22 mouse cellular contexts compared by ENCODE assay signal in the genomic region with DNA sequence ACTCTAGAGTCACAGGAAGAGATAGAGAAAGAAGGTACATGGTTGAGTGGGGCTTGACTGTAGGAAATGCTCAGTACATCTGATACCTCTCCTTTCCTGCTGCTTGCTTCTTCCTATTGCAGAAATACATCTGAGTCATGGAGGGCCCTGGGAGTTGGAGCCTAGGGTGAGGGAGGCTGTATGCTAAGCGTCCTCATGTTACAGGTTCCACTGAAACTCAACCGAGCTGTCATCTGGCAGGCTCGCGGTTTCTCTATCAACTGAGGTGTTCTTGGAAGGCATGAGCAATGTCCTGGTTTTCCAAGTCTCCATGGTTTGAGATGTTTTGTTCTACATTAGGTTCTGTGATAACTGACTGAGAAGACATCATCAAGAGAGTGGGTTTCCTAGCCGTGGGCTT. TPM values are rescaled to one million over a fixed set of nuclear protein-coding genes. Genes with fewer than 3 reads are reported as not detected.
"Had no signal": no experiment of that assay in that cellular context is flagged by ENCODE, and none has a peak within 500 bp of the region (broad histone marks: within the 10 kb centered on the region; RNA-seq: fewer than 3 reads in every experiment).

No protein-coding gene starts in this region.

- H3K9me3 ChIP-seq: kidney, embryonic 15.5 days; limb, embryonic 10.5 days; liver, embryonic 15.5 days had no signal

- H3K4me3 ChIP-seq: kidney, embryonic 15.5 days; left cerebral cortex, adult 2 months; limb, embryonic 10.5 days; liver, embryonic 15.5 days had no signal

- H3K9ac ChIP-seq: kidney, embryonic 15.5 days; liver, embryonic 15.5 days had no signal

- H3K4me2 ChIP-seq: kidney, embryonic 15.5 days; liver, embryonic 11.5 days; liver, embryonic 15.5 days had no signal

- H3K36me3 ChIP-seq: kidney, embryonic 15.5 days; limb, embryonic 10.5 days had no signal

- H3K4me1 ChIP-seq: kidney, embryonic 15.5 days; limb, embryonic 10.5 days; liver, embryonic 15.5 days had no signal

- H3K27ac ChIP-seq: kidney, embryonic 15.5 days; left cerebral cortex, adult 2 months; limb, embryonic 10.5 days; liver, embryonic 15.5 days had no signal

- DNase-seq: kidney, adult 2 months; kidney, postnatal 4 days; lung, adult 2 months; lung, postnatal 36 days; spleen, adult 18-20 months; thymus, adult 18-20 months; thymus, postnatal 14 days had no signal

- ATAC-seq: lung, postnatal 0 days had no signal

- H3K27me3 ChIP-seq: kidney, embryonic 15.5 days; liver, embryonic 15.5 days had no signal

RNA-seq across cellular contexts. Expression of a gene that starts 13.1 kb away (rescaled TPM):
- total RNA-seq: layer of hippocampus, adult 8-10 months; layer of hippocampus, postnatal 25 days; left cerebral cortex, adult 2 months; left cerebral cortex, postnatal 14 days; megakaryocyte progenitor cell, adult 5-6 weeks; monocyte, adult 5-6 weeks; neutrophil, adult 5-6 weeks had no signal
- polyA plus RNA-seq: kidney, adult 2 months; kidney, embryonic 15.5 days; limb, embryonic 10.5 days; limb, embryonic 14.5 days; liver, embryonic 15.5 days; lung, adult 2 months; lung, postnatal 0 days; midbrain, embryonic 14.5 days; stomach, embryonic 14.5 days had no signal
